Mouse (Mus musculus) MEL (cell line): ENCODE data around the gene Anln. TPM values are rescaled to one million over a fixed set of nuclear protein-coding genes. Genes with fewer than 3 reads are reported as not detected.
A peak's percentile ranks its signal among the peaks of the same experiment; 100 is the strongest.

Source experiments
- DNase-seq: peaks from one replicate; pipeline ENCODE4 v3.0.0; 2011; ENCODE audit warnings: low read depth, low spot score
- H3K27ac ChIP-seq: 2 replicates; pipeline ENCODE4 v1.5.1; 2012; ENCODE audit warnings: low read depth, mild to moderate bottlenecking, control low read depth, low read length, moderate library complexity; ENCODE audit not compliant: control insufficient read depth
- H3K27me3 ChIP-seq, 2 experiments: fragments of 150-350 bp in 1 of 2; sonication (generic) in 1 of 2; 2 replicates each; pipeline ENCODE4 v1.6.1; 2012; ENCODE audit warnings: low read length in 2 of 2, mild to moderate bottlenecking in 2 of 2, improper control_type of control experiment in 1 of 2, moderate library complexity in 1 of 2; ENCODE audit not compliant: insufficient read depth in 2 of 2, control insufficient read depth in 1 of 2
- H3K36me3 ChIP-seq, 2 experiments: 2 replicates each; pipeline ENCODE4 v1.6.1; 2012 to 2014; ENCODE audit warnings: low read length in 2 of 2, improper control_type of control experiment in 1 of 2, inconsistent platforms in 1 of 2, mild to moderate bottlenecking in 1 of 2; ENCODE audit not compliant: insufficient read depth in 2 of 2, control insufficient read depth in 1 of 2
- H3K4me1 ChIP-seq, 2 experiments: fragments of 150-350 bp in 1 of 2; sonication (generic) in 1 of 2; 2 replicates each; pipeline ENCODE4 v1.6.1; 2012; ENCODE audit warnings: low read length in 2 of 2, improper control_type of control experiment in 1 of 2, mild to moderate bottlenecking in 1 of 2; ENCODE audit not compliant: insufficient read depth in 2 of 2, control insufficient read depth in 1 of 2
- H3K4me3 ChIP-seq, 2 experiments: fragments of 150-350 bp in 1 of 2; sonication (generic) in 1 of 2; 2 replicates each; pipeline ENCODE4 v1.5.1; 2012; ENCODE audit warnings: low read depth in 2 of 2, low read length in 2 of 2, mild to moderate bottlenecking in 2 of 2, moderate library complexity in 2 of 2, control low read depth in 1 of 2, improper control_type of control experiment in 1 of 2; ENCODE audit not compliant: control insufficient read depth in 1 of 2, insufficient read depth in 1 of 2
- H3K79me2 ChIP-seq: 2 replicates; pipeline ENCODE4 v1.6.1; 2012; ENCODE audit warnings: mild to moderate bottlenecking, low read length, moderate library complexity; ENCODE audit not compliant: control insufficient read depth, poor library complexity, insufficient read depth
- H3K9ac ChIP-seq: 2 replicates; pipeline ENCODE4 v1.6.1; 2012; ENCODE audit warnings: low read depth, mild to moderate bottlenecking, control low read depth, low read length, moderate library complexity; ENCODE audit not compliant: control insufficient read depth, poor library complexity, severe bottlenecking
- H3K9me3 ChIP-seq: fragments of 150-350 bp; sonication (generic); replicated peaks from 2 replicates; pipeline ENCODE4 v1.6.1; 2012; ENCODE audit warnings: mild to moderate bottlenecking, low read length, improper control_type of control experiment, moderate library complexity; ENCODE audit not compliant: insufficient read depth
- BHLHE40 ChIP-seq: IDR thresholded peaks from 2 replicates; pipeline ENCODE4 v1.6.1; 2012; ENCODE audit warnings: low read depth, mild to moderate bottlenecking, inconsistent platforms, low read length, improper control_type of control experiment, borderline replicate concordance
- CHD1 ChIP-seq: IDR thresholded peaks from 2 replicates; pipeline ENCODE4 v1.6.1; 2012; ENCODE audit warnings: low read depth, mild to moderate bottlenecking, inconsistent platforms, low read length, improper control_type of control experiment
- CHD2 ChIP-seq: IDR thresholded peaks from 2 replicates; pipeline ENCODE4 v1.6.1; 2011; ENCODE audit warnings: low read length, improper control_type of control experiment
- CTCF ChIP-seq, 3 experiments: IDR thresholded peaks in 2 of 3; conservative IDR thresholded peaks in 1 of 3; 2 replicates each; pipeline ENCODE4 v1.5.1; 2011 to 2012; ENCODE audit warnings: low read length in 3 of 3, low read depth in 2 of 3, mild to moderate bottlenecking in 2 of 3, improper control_type of control experiment in 1 of 3, inconsistent platforms in 1 of 3, mixed read lengths in 1 of 3, moderate library complexity in 1 of 3; ENCODE audit not compliant: control insufficient read depth in 1 of 3, insufficient read depth in 1 of 3, poor library complexity in 1 of 3, severe bottlenecking in 1 of 3
- E2F4 ChIP-seq: IDR thresholded peaks from 2 replicates; pipeline ENCODE4 v1.6.1; 2011; ENCODE audit warnings: low read depth, low read length, improper control_type of control experiment, borderline replicate concordance
- ETS1 ChIP-seq: IDR thresholded peaks from 2 replicates; pipeline ENCODE4 v1.6.1; 2012; ENCODE audit warnings: low read depth, mild to moderate bottlenecking, inconsistent platforms, low read length, improper control_type of control experiment, moderate library complexity
- GABPA ChIP-seq: IDR thresholded peaks from 2 replicates; pipeline ENCODE4 v1.6.1; 2012; ENCODE audit warnings: low read depth, mild to moderate bottlenecking, inconsistent platforms, low read length, improper control_type of control experiment, moderate library complexity
- GATA1 ChIP-seq: IDR thresholded peaks from 2 replicates; pipeline ENCODE4 v1.6.1; 2011; ENCODE audit warnings: low read depth, low read length, improper control_type of control experiment
- HCFC1 ChIP-seq: IDR thresholded peaks from 2 replicates; pipeline ENCODE4 v1.6.1; 2012; ENCODE audit warnings: low read depth, mild to moderate bottlenecking, inconsistent platforms, low read length, improper control_type of control experiment, moderate library complexity
- KAT2A ChIP-seq: conservative IDR thresholded peaks from 2 replicates; pipeline ENCODE4 v1.6.1; 2012; ENCODE audit warnings: low read depth, low read length, improper control_type of control experiment, inconsistent platforms
- MAFK ChIP-seq: IDR thresholded peaks from 2 replicates; pipeline ENCODE4 v1.6.1; 2011; ENCODE audit warnings: low read depth, mild to moderate bottlenecking, low read length, improper control_type of control experiment, borderline replicate concordance
- MAX ChIP-seq: IDR thresholded peaks from 2 replicates; pipeline ENCODE4 v1.6.1; 2011; ENCODE audit warnings: low read length, improper control_type of control experiment
- MAZ ChIP-seq: IDR thresholded peaks from 2 replicates; pipeline ENCODE4 v1.6.1; 2012; ENCODE audit warnings: low read depth, mild to moderate bottlenecking, inconsistent platforms, low read length, improper control_type of control experiment
- MEF2A ChIP-seq: IDR thresholded peaks from 2 replicates; pipeline ENCODE4 v1.6.1; 2014; ENCODE audit warnings: low read depth, mild to moderate bottlenecking, inconsistent platforms, low read length, improper control_type of control experiment; ENCODE audit not compliant: poor library complexity, insufficient replicate concordance, severe bottlenecking; ENCODE audit errors: extremely low read depth
- MYC ChIP-seq: IDR thresholded peaks from 2 replicates; pipeline ENCODE4 v1.6.1; 2011; ENCODE audit warnings: low read depth, mild to moderate bottlenecking, low read length, improper control_type of control experiment, moderate library complexity
- NRF1 ChIP-seq: IDR thresholded peaks from 2 replicates; pipeline ENCODE4 v1.6.1; 2014; ENCODE audit warnings: low read depth, mild to moderate bottlenecking, inconsistent platforms, low read length, improper control_type of control experiment, moderate library complexity; ENCODE audit not compliant: poor library complexity, insufficient read depth, severe bottlenecking
- POLR2A ChIP-seq, 2 experiments: IDR thresholded peaks; 2 replicates each; pipeline ENCODE4 v1.6.1; 2011 to 2012; ENCODE audit warnings: low read length in 2 of 2, mild to moderate bottlenecking in 2 of 2, control low read depth in 1 of 2, improper control_type of control experiment in 1 of 2, low read depth in 1 of 2, moderate library complexity in 1 of 2; ENCODE audit not compliant: control insufficient read depth in 1 of 2, insufficient read depth in 1 of 2, poor library complexity in 1 of 2
- POLR2AphosphoS2 ChIP-seq: IDR thresholded peaks from 2 replicates; pipeline ENCODE4 v1.6.1; 2011; ENCODE audit warnings: low read length, improper control_type of control experiment
- POLR2AphosphoS5 ChIP-seq: IDR thresholded peaks from 2 replicates; pipeline ENCODE4 v1.6.1; 2012; ENCODE audit warnings: low read depth, borderline replicate concordance, mild to moderate bottlenecking, inconsistent platforms, low read length, moderate library complexity, mixed read lengths
- RAD21 ChIP-seq: IDR thresholded peaks from 2 replicates; pipeline ENCODE4 v1.6.1; 2011; ENCODE audit warnings: mild to moderate bottlenecking, low read depth, low read length, improper control_type of control experiment
- RCOR1 ChIP-seq: IDR thresholded peaks from 2 replicates; pipeline ENCODE4 v1.6.1; 2012; ENCODE audit warnings: low read depth, mild to moderate bottlenecking, inconsistent platforms, low read length, improper control_type of control experiment
- SIN3A ChIP-seq: IDR thresholded peaks from 2 replicates; pipeline ENCODE4 v1.6.1; 2012; ENCODE audit warnings: low read length, improper control_type of control experiment, inconsistent platforms
- SMC3 ChIP-seq: IDR thresholded peaks from 2 replicates; pipeline ENCODE4 v1.6.1; 2011; ENCODE audit warnings: low read depth, low read length, improper control_type of control experiment
- TAL1 ChIP-seq: IDR thresholded peaks from 2 replicates; pipeline ENCODE4 v1.6.1; 2012; ENCODE audit warnings: mild to moderate bottlenecking, inconsistent platforms, low read length, moderate library complexity, mixed read lengths
- TBP ChIP-seq: IDR thresholded peaks from 2 replicates; pipeline ENCODE4 v1.8.0; 2011; ENCODE audit warnings: low read depth, low read length, improper control_type of control experiment
- TCF12 ChIP-seq: IDR thresholded peaks from 2 replicates; pipeline ENCODE4 v1.6.1; 2014; ENCODE audit warnings: low read depth, mild to moderate bottlenecking, inconsistent platforms, low read length, improper control_type of control experiment, moderate library complexity
- UBTF ChIP-seq: IDR thresholded peaks from 2 replicates; pipeline ENCODE4 v1.6.1; 2012; ENCODE audit warnings: low read depth, mild to moderate bottlenecking, inconsistent platforms, low read length, improper control_type of control experiment, moderate library complexity, borderline replicate concordance; ENCODE audit not compliant: insufficient read depth
- USF1 ChIP-seq: IDR thresholded peaks from 2 replicates; pipeline ENCODE4 v1.6.1; 2014; ENCODE audit warnings: low read depth, mild to moderate bottlenecking, inconsistent platforms, low read length, improper control_type of control experiment, moderate library complexity
- USF2 ChIP-seq, 2 experiments: IDR thresholded peaks; 2 replicates each; pipeline ENCODE4 v1.6.1; 2011 to 2012; ENCODE audit warnings: improper control_type of control experiment in 2 of 2, low read length in 2 of 2, borderline replicate concordance in 1 of 2, inconsistent platforms in 1 of 2, low read depth in 1 of 2, mild to moderate bottlenecking in 1 of 2; ENCODE audit not compliant: insufficient read depth in 1 of 2
- ZC3H11A ChIP-seq: IDR thresholded peaks from 2 replicates; pipeline ENCODE4 v1.6.1; 2012; ENCODE audit warnings: low read depth, mild to moderate bottlenecking, inconsistent platforms, low read length, improper control_type of control experiment
- polyA plus RNA-seq, 2 experiments: library from polyadenylated mRNA; stranded (reverse) in 1 of 2; unstranded in 1 of 2; fragments of >175 nt in 1 of 2; fragments of >200 nt in 1 of 2; gene quantifications; 2 replicates each; pipeline versions ENCODE4 v1.2.1 to v1.2.4; 2012; ENCODE audit warnings: low replicate concordance in 2 of 2, low read depth in 1 of 2; ENCODE audit not compliant: insufficient read length in 2 of 2, insufficient read depth in 1 of 2, missing spikeins in 1 of 2
- total RNA-seq: library from RNA; depleted of rRNA; stranded (reverse); fragments of 300-350 nt; gene quantifications from 2 replicates; pipeline ENCODE4 v1.2.3, GENCODE M21; 2012

Anln gene
- total and polyA plus RNA-seq, 3 experiments: 93.3 to 114 (median 93.3) TPM

GRCm38 (mm10) chr9:22429533-22430241 lies 40.7 kb upstream of the Anln start (continued):
- TF ChIP-seq SIN3A (peak; percentile 99), USF1 (no peak), UBTF (no peak), E2F4 (0 out of 2 replicates have a peak, but pooled peaks have one; percentile 39)
- TF ChIP-seq, all 39 proteins: peak for 33

GRCm38 (mm10) chr9:22428666-22429410 lies 39.9 kb upstream of the Anln start:
- H3K4me1 ChIP-seq: peaks cover 30 to 32% of the 10 kb centered on the region in 2 experiments
- H3K9me3 ChIP-seq: no peaks in the 10 kb centered on the region
- H3K4me3 ChIP-seq: peak overlapping the region; percentile 3 to 38; a peak in 3 of 4 replicates
- H3K36me3 ChIP-seq: peaks cover 0 to 35% of the 10 kb centered on the region in 2 experiments; a peak in 2 of 4 replicates
- H3K79me2 ChIP-seq: no peaks in the 10 kb centered on the region
- H3K9ac ChIP-seq: peak overlapping the region; percentile 24
- DNase-seq: peak; percentile 85
- H3K27me3 ChIP-seq: no peaks in the 10 kb centered on the region
- peak overlapping the region; percentile 70 for H3K27ac ChIP-seq
- TF ChIP-seq MEF2A (no peak; the same call in 1 of the 2 replicates), RCOR1 (peak; percentile 47; the same call in 1 of the 2 replicates), HCFC1 (0 out of 2 replicates have a peak, but pooled peaks have one; percentile 11), E2F4 (0 out of 2 replicates have a peak, but pooled peaks have one; percentile 62), CHD1 (peak; percentile 61; the same call in 1 of the 2 replicates), CTCF (IDR thresholded peaks at IDR 0.05 in 2 of 3, conservative IDR thresholded peaks at IDR 0.05 in 1 of 3; ENCODE audit: control insufficient read depth in 1 of 3, insufficient read depth in 1 of 3, low read depth in 2 of 3, low read length in 3 of 3, poor library complexity in 1 of 3, severe bottlenecking in 1 of 3) (no peak), TAL1 (no peak), MAFK (no peak), ZC3H11A (0 out of 2 replicates have a peak, but pooled peaks have one; percentile 18), GABPA (no peak), BHLHE40 (peak; percentile 3; the same call in 1 of the 2 replicates), TCF12 (peak; percentile 5; the same call in 1 of the 2 replicates), ETS1 (peak; percentile 45), POLR2AphosphoS2 (no peak), POLR2AphosphoS5 (no peak), NRF1 (0 out of 2 replicates have a peak, but pooled peaks have one; percentile 9), SMC3 (no peak), SIN3A (no peak), USF2 (IDR thresholded peaks at IDR 0.05; ENCODE audit: borderline replicate concordance in 1 of 2, insufficient read depth in 1 of 2, low read depth in 1 of 2, low read length in 2 of 2) (no peak; a peak in 1 of 4 replicates), RAD21 (no peak), CHD2 (no peak), POLR2A (IDR thresholded peaks at IDR 0.05; ENCODE audit: control insufficient read depth in 1 of 2, insufficient read depth in 1 of 2, low read depth in 1 of 2, low read length in 2 of 2, poor library complexity in 1 of 2) (peak in 1 of 2 experiments; percentile 0; a peak in 1 of 4 replicates), GATA1 (no peak), MAX (peak; percentile 62), KAT2A (peak; percentile 40), TBP (peak; percentile 58; the same call in 1 of the 2 replicates), UBTF (no peak), MAZ (no peak; the same call in 1 of the 2 replicates), MYC (peak; percentile 71; the same call in 1 of the 2 replicates)
